Mouse (Mus musculus): Measurements from ENCODE around the gene Htr5a. TPM values are rescaled to one million over a fixed set of nuclear protein-coding genes. Genes with fewer than 3 reads are reported as not detected.

The Htr5a gene
- polyA plus RNA-seq, 1 experiment from 2014 or later = not detected

GRCm38 (mm10) chr5:27900186-27900585, 58.2 kb downstream of the Htr5a start:
- no peaks in the 10 kb centered on the region for H3K27me3 ChIP-seq (ENCODE audit: control insufficient read depth, insufficient read depth, low read length)
- no peaks in the 10 kb centered on the region for H3K9me3 ChIP-seq (replicated peaks; ENCODE audit: control insufficient read depth, low read length)
- no peak overlapping the region for H3K9ac ChIP-seq (ENCODE audit: low read depth, low read length)
- ATAC-seq (replicated peaks; ENCODE audit: insufficient number of reproducible peaks, low FRiP score, low TSS enrichment) = no peak
- no peaks in the 10 kb centered on the region for H3K36me3 ChIP-seq (ENCODE audit: control insufficient read depth, insufficient read depth, low read length)
- no peaks in the 10 kb centered on the region for H3K4me1 ChIP-seq (ENCODE audit: control insufficient read depth, insufficient read depth, low read length)
- H3K4me3 ChIP-seq (ENCODE audit: low read depth, low read length) = no peak overlapping the region
- H3K4me2 ChIP-seq = no peak overlapping the region
- no peak overlapping the region for H3K27ac ChIP-seq (ENCODE audit: low read depth, low read length)
- WGBS (ENCODE audit: insufficient replicate concordance) = 76% methylated on average over 4 of the region's 4 CpGs

Other genes with a start within 250 kb of the Htr5a start
- 27.2 and 28.2 TPM in 2 replicates for gene Paxip1, start 50.5 kb upstream of the Htr5a start, polyA plus RNA-seq (2014; fragmentation: Nextera tagmentation; extraction: Ambion mirVana)
- gene Insig1, start 229.2 kb downstream of the Htr5a start, polyA plus RNA-seq (2014; fragmentation: Nextera tagmentation; extraction: Ambion mirVana) = 34.6 and 37.8 TPM in 2 replicates